Mouse (Mus musculus): ENCODE measurements around the gene Tlcd1.
A peak's percentile ranks its signal among the peaks of the same experiment; 100 is the strongest.

Gene Tlcd1

GRCm38 (mm10) chr11:78161169-78161568 lies 15.3 kb upstream of the Tlcd1 start:
- no peak for DNase-seq (ENCODE audit: low read depth, low spot score)

- no peak for DNase-seq (ENCODE audit: low read depth, low spot score)
Measured at GRCm38 (mm10) chr11:78161968-78162367, 14.5 kb upstream of the Tlcd1 start.

- DNase-seq (ENCODE audit: low read depth, low spot score): no peak
Measured at GRCm38 (mm10) chr11:78162504-78162903, 14.0 kb upstream of the Tlcd1 start.

- DNase-seq (ENCODE audit: low read depth, low spot score): no peak
Measured at GRCm38 (mm10) chr11:78163045-78163444, 13.5 kb upstream of the Tlcd1 start.

GRCm38 (mm10) chr11:78163681-78164603 lies 12.6 kb upstream of the Tlcd1 start:
- peak; percentile 54 for DNase-seq (ENCODE audit: low read depth, low spot score)

- DNase-seq (ENCODE audit: low read depth, low spot score): no peak
Measured at GRCm38 (mm10) chr11:78164604-78164923, 11.9 kb upstream of the Tlcd1 start.

GRCm38 (mm10) chr11:78164924-78165760 lies 11.4 kb upstream of the Tlcd1 start, which contains the start of gene Traf4:
Gene Traf4, minus strand, starts transcription at chr11:78165589.
- DNase-seq (ENCODE audit: low read depth, low spot score): peak; percentile 86

GRCm38 (mm10) chr11:78165761-78166109 lies 10.8 kb upstream of the Tlcd1 start:
- DNase-seq (ENCODE audit: low read depth, low spot score): no peak

- DNase-seq (ENCODE audit: low read depth, low spot score): no peak
Measured at GRCm38 (mm10) chr11:78166161-78166560, 10.3 kb upstream of the Tlcd1 start.

- no peak for DNase-seq (ENCODE audit: low read depth, low spot score)
Measured at GRCm38 (mm10) chr11:78166640-78167039, 9.9 kb upstream of the Tlcd1 start.

GRCm38 (mm10) chr11:78167257-78167959 lies 9.1 kb upstream of the Tlcd1 start:
- DNase-seq (ENCODE audit: low read depth, low spot score): no peak

GRCm38 (mm10) chr11:78168541-78169468 lies 7.7 kb upstream of the Tlcd1 start:
- peak; percentile 84 for DNase-seq (ENCODE audit: low read depth, low spot score)

GRCm38 (mm10) chr11:78170306-78170705 lies 6.2 kb upstream of the Tlcd1 start:
- DNase-seq (ENCODE audit: low read depth, low spot score): no peak

- peak; percentile 35 for DNase-seq (ENCODE audit: low read depth, low spot score)
Measured at GRCm38 (mm10) chr11:78171328-78171727, 5.2 kb upstream of the Tlcd1 start.

- DNase-seq (ENCODE audit: low read depth, low spot score): no peak
Measured at GRCm38 (mm10) chr11:78172034-78172747, 4.3 kb upstream of the Tlcd1 start.

GRCm38 (mm10) chr11:78172748-78173383 lies 3.6 kb upstream of the Tlcd1 start:
- DNase-seq (ENCODE audit: low read depth, low spot score): no peak

GRCm38 (mm10) chr11:78174506-78174905 lies 2.0 kb upstream of the Tlcd1 start:
- no peak for DNase-seq (ENCODE audit: low read depth, low spot score)

- no peak for DNase-seq (ENCODE audit: low read depth, low spot score)
Measured at GRCm38 (mm10) chr11:78175771-78176401, 625 bp upstream of the Tlcd1 start.

- DNase-seq (ENCODE audit: low read depth, low spot score): peak; percentile 82
Measured at GRCm38 (mm10) chr11:78176905-78177331, 407 bp downstream of the Tlcd1 start.
